8 mouse cellular contexts compared by ENCODE assay signal in the genomic region with DNA sequence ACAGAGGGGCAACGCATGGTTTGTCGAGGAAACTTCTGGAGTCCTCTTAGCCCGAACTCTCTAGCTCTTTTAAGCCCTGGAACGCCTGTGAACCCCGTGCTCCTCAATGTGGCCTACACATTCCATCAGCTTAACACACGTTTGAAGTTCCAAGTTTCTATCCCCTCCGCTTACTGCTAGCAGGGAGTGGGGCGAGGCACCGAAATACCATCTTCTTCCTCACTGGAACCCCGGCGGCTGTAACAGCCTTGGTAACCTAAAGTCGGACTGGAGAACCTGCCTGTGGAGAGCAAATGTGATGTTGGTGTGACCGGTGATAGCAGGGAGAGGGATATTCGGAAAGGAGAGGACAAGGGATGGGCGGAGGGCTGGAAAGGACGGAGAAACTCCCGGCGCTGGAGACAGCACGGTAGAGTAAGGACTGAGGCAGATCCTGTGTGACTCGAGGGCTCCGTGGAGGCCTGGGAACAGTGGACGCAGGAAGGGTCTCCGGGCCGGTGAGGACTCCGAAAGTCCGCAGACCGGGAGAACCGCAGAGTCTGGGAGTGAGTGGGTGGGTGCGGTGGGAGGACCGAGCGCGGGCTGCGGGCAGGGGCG. TPM values are rescaled to one million over a fixed set of nuclear protein-coding genes. Genes with fewer than 3 reads are reported as not detected.
DNase-seq lines count a peak whose midpoint lies in the region; ATAC-seq and TF ChIP-seq lines count a peak whose summit lies in the region.

No protein-coding gene starts in this region.

- DNase-seq in lung, embryonic 14.5 days: no peak
- DNase-seq in lung, postnatal 4 days: no peak
- no peak for DNase-seq in embryonic facial prominence, embryonic 14.5 days (ENCODE audit: low spot score)
- no peak for DNase-seq in cerebellum, adult 9-10 months
- no peak for DNase-seq in right cerebral cortex, postnatal 10 days (ENCODE audit: low spot score in 2 of 2)
- no peak for DNase-seq in left cerebral cortex, adult 18-20 months (ENCODE audit: low spot score in 2 of 2)

- no peak for TF ChIP-seq CTCF in lung, embryonic 14.5 days (IDR thresholded peaks at IDR 0.05; ENCODE audit: low read depth)

- H3K9ac ChIP-seq in lung, embryonic 14.5 days: peak overlapping the region; percentile 44
- peak overlapping the region; percentile 92 for H3K9ac ChIP-seq in embryonic facial prominence, embryonic 14.5 days (ENCODE audit: low read depth, low read length)
- no peak overlapping the region; the same call in 1 of the 2 replicates for H3K9ac ChIP-seq in intestine, embryonic 16.5 days (ENCODE audit: low read depth, low read length)
- 0 out of 2 replicates have a peak overlapping the region, but pooled peaks have one; percentile 3 for H3K9ac ChIP-seq in neural tube, embryonic 15.5 days (replicated peaks)

- no peak overlapping the region for H3K27ac ChIP-seq in lung, embryonic 14.5 days (ENCODE audit: low read depth)
- H3K27ac ChIP-seq in embryonic facial prominence, embryonic 14.5 days (replicated peaks; ENCODE audit: low read depth, low read length): peak overlapping the region; percentile 96
- no peak overlapping the region for H3K27ac ChIP-seq in intestine, embryonic 16.5 days (ENCODE audit: low read length)
- 0 out of 2 replicates have a peak overlapping the region, but pooled peaks have one; percentile 28 for H3K27ac ChIP-seq in neural tube, embryonic 15.5 days (replicated peaks)

- peak; percentile 55 for ATAC-seq in lung, embryonic 14.5 days (ENCODE audit: insufficient read depth)
- ATAC-seq in embryonic facial prominence, embryonic 14.5 days (ENCODE audit: low read depth): peak; percentile 27
- no peak; the same call in 1 of the 2 replicates for ATAC-seq in intestine, embryonic 16.5 days
- ATAC-seq in neural tube, embryonic 15.5 days (ENCODE audit: low FRiP score): peak; percentile 18; the same call in 1 of the 2 replicates

- peaks cover 92% of the 10 kb centered on the region for H3K27me3 ChIP-seq in lung, embryonic 14.5 days (ENCODE audit: insufficient read depth, low read length)
- H3K27me3 ChIP-seq in embryonic facial prominence, embryonic 14.5 days (replicated peaks; ENCODE audit: control insufficient read depth, insufficient read depth, low read length): peaks cover 83% of the 10 kb centered on the region
- H3K27me3 ChIP-seq in intestine, embryonic 16.5 days (replicated peaks; ENCODE audit: control insufficient read depth, insufficient read depth, low read length): peaks cover 77% of the 10 kb centered on the region
- H3K27me3 ChIP-seq in neural tube, embryonic 15.5 days (replicated peaks): peaks cover 72% of the 10 kb centered on the region

- no peaks in the 10 kb centered on the region; the same call in 1 of the 2 replicates for H3K4me1 ChIP-seq in lung, embryonic 14.5 days (ENCODE audit: insufficient read depth)
- 0 out of 2 replicates have a peak, but pooled peaks cover 6% of the 10 kb centered on the region for H3K4me1 ChIP-seq in embryonic facial prominence, embryonic 14.5 days (ENCODE audit: control insufficient read depth, insufficient read depth, low read length)
- peaks cover 38% of the 10 kb centered on the region for H3K4me1 ChIP-seq in intestine, embryonic 16.5 days (ENCODE audit: control insufficient read depth, insufficient read depth, low read length)
- peaks cover 43% of the 10 kb centered on the region for H3K4me1 ChIP-seq in neural tube, embryonic 15.5 days

- peak overlapping the region; percentile 99 for H3K4me2 ChIP-seq in lung, embryonic 14.5 days
- peak overlapping the region; percentile 89 for H3K4me2 ChIP-seq in embryonic facial prominence, embryonic 14.5 days (ENCODE audit: low read depth, low read length)
- peak overlapping the region; percentile 99 for H3K4me2 ChIP-seq in intestine, embryonic 16.5 days (ENCODE audit: low read depth, low read length)
- peak overlapping the region; percentile 74 for H3K4me2 ChIP-seq in neural tube, embryonic 15.5 days

- H3K4me3 ChIP-seq in lung, embryonic 14.5 days (ENCODE audit: low read depth, low read length): peak overlapping the region; percentile 59
- H3K4me3 ChIP-seq in embryonic facial prominence, embryonic 14.5 days (ENCODE audit: low read depth, low read length): peak overlapping the region; percentile 67
- H3K4me3 ChIP-seq in intestine, embryonic 16.5 days (ENCODE audit: low read length): peak overlapping the region; percentile 61
- peak overlapping the region; percentile 44 for H3K4me3 ChIP-seq in neural tube, embryonic 15.5 days (replicated peaks)

- 3% methylated on average over 34 of the region's 34 CpGs for WGBS in lung, embryonic 14.5 days
- WGBS in embryonic facial prominence, embryonic 14.5 days: 5% methylated on average over 21 of the region's 34 CpGs
- WGBS in intestine, embryonic 16.5 days: 2% methylated on average over 30 of the region's 34 CpGs
- 1% methylated on average over 34 of the region's 34 CpGs for WGBS in neural tube, embryonic 15.5 days

- no peaks in the 10 kb centered on the region for H3K36me3 ChIP-seq in lung, embryonic 14.5 days (ENCODE audit: insufficient read depth)
- H3K36me3 ChIP-seq in embryonic facial prominence, embryonic 14.5 days (ENCODE audit: control insufficient read depth, insufficient read depth, low read length): no peaks in the 10 kb centered on the region; the same call in 1 of the 2 replicates
- no peaks in the 10 kb centered on the region for H3K36me3 ChIP-seq in intestine, embryonic 16.5 days (ENCODE audit: control insufficient read depth, insufficient read depth, low read length)
- no peaks in the 10 kb centered on the region for H3K36me3 ChIP-seq in neural tube, embryonic 15.5 days

- H3K9me3 ChIP-seq in lung, embryonic 14.5 days (ENCODE audit: low read depth, low read length): no peaks in the 10 kb centered on the region
- H3K9me3 ChIP-seq in embryonic facial prominence, embryonic 14.5 days (ENCODE audit: control insufficient read depth, low read length): no peaks in the 10 kb centered on the region
- H3K9me3 ChIP-seq in intestine, embryonic 16.5 days (ENCODE audit: control insufficient read depth, low read length): no peaks in the 10 kb centered on the region
- no peaks in the 10 kb centered on the region for H3K9me3 ChIP-seq in neural tube, embryonic 15.5 days (replicated peaks)

RNA-seq across cellular contexts. Expression of gene Foxc1, which starts 0.5 kb away (rescaled TPM):
- 0.63 and 0.74 TPM in 2 replicates for polyA plus RNA-seq in lung, embryonic 14.5 days (2014; fragmentation: Nextera tagmentation; extraction: Ambion mirVana)
- polyA plus RNA-seq in embryonic facial prominence, embryonic 14.5 days (2014; fragmentation: Nextera tagmentation; extraction: Ambion mirVana): 6.7 and 7.3 TPM in 2 replicates
- 0.06 and 0.07 TPM in 2 replicates for polyA plus RNA-seq in intestine, embryonic 16.5 days (2015; fragmentation: Nextera tagmentation; extraction: Ambion mirVana)
- polyA plus RNA-seq in neural tube, embryonic 15.5 days (2015; fragmentation: Nextera tagmentation; extraction: Ambion mirVana): 1.00 and 1.1 TPM in 2 replicates
- total RNA-seq in left cerebral cortex, adult 18-20 months (2021): 1 to 10 TPM; 5.7 to 6.6 TPM

Comparison
In these comparisons a context has a peak if more than half of its experiments do, and no peak if none do; other contexts are left out.
1. H3K27ac ChIP-seq: peak in embryonic facial prominence, embryonic 14.5 days (single experiment) and neural tube, embryonic 15.5 days (single experiment); none in lung, embryonic 14.5 days (single experiment) and intestine, embryonic 16.5 days (single experiment).
2. Peak in every context shown above with its lines, with median percentiles within 50 percentile points of each other: H3K4me2 ChIP-seq and H3K4me3 ChIP-seq.